ENCODE assay signal across 8 mouse cellular contexts in genomic region chr12:86883280-86884196, GRCm38 (mm10). TPM values are rescaled to one million over a fixed set of nuclear protein-coding genes. Genes with fewer than 3 reads are reported as not detected.
DNase-seq lines count a peak whose midpoint lies in the region; ATAC-seq lines count a peak whose summit lies in the region.

No protein-coding gene starts in this region.

- DNase-seq in ovary, postnatal 14 days (ENCODE audit: low spot score): peak; percentile 54
- no peak for DNase-seq in ovary, adult 18-20 months (ENCODE audit: low spot score)
- peak; percentile 66 to 71 for DNase-seq in cerebellum, adult 18-20 months
- peak; percentile 68 for DNase-seq in gastrocnemius, adult 18-20 months (ENCODE audit: low spot score)
- DNase-seq in neural tube, embryonic 11.5 days (ENCODE audit: low spot score): peak; percentile 58
- peak; percentile 79 for DNase-seq in thymus, postnatal 4 days

- peak overlapping the region; percentile 66 for H3K4me3 ChIP-seq in hindbrain, embryonic 15.5 days
- H3K4me3 ChIP-seq in liver, embryonic 12.5 days: peak overlapping the region; percentile 61
- H3K4me3 ChIP-seq in neural tube, embryonic 11.5 days (ENCODE audit: low read depth, low read length): peak overlapping the region; percentile 77

- H3K9me3 ChIP-seq in hindbrain, embryonic 15.5 days: no peaks in the 10 kb centered on the region
- no peaks in the 10 kb centered on the region for H3K9me3 ChIP-seq in liver, embryonic 12.5 days (replicated peaks)
- H3K9me3 ChIP-seq in neural tube, embryonic 11.5 days (ENCODE audit: control insufficient read depth, low read length): no peaks in the 10 kb centered on the region

- no peaks in the 10 kb centered on the region for H3K36me3 ChIP-seq in hindbrain, embryonic 15.5 days
- no peaks in the 10 kb centered on the region for H3K36me3 ChIP-seq in liver, embryonic 12.5 days
- no peaks in the 10 kb centered on the region for H3K36me3 ChIP-seq in neural tube, embryonic 11.5 days (ENCODE audit: control insufficient read depth, insufficient read depth, low read length)

- H3K27me3 ChIP-seq in hindbrain, embryonic 15.5 days: no peaks in the 10 kb centered on the region
- peaks cover 96% of the 10 kb centered on the region for H3K27me3 ChIP-seq in liver, embryonic 12.5 days (replicated peaks)
- H3K27me3 ChIP-seq in neural tube, embryonic 11.5 days (ENCODE audit: control insufficient read depth, insufficient read depth, low read length): peaks cover 11% of the 10 kb centered on the region; the same call in 1 of the 2 replicates

- peaks cover 64% of the 10 kb centered on the region for H3K4me1 ChIP-seq in hindbrain, embryonic 15.5 days (replicated peaks)
- peaks cover 58% of the 10 kb centered on the region for H3K4me1 ChIP-seq in liver, embryonic 12.5 days
- peaks cover 21% of the 10 kb centered on the region for H3K4me1 ChIP-seq in neural tube, embryonic 11.5 days (ENCODE audit: control insufficient read depth, insufficient read depth, low read length)

- under 1% methylated on average over 74 of the region's 84 CpGs for WGBS in hindbrain, embryonic 15.5 days
- 1% methylated on average over 83 of the region's 84 CpGs for WGBS in liver, embryonic 12.5 days (ENCODE audit: insufficient replicate concordance)
- under 1% methylated on average over 74 of the region's 84 CpGs for WGBS in neural tube, embryonic 11.5 days

- peak overlapping the region; percentile 80 for H3K4me2 ChIP-seq in hindbrain, embryonic 15.5 days
- H3K4me2 ChIP-seq in liver, embryonic 12.5 days: peak overlapping the region; percentile 74
- peak overlapping the region; percentile 98 for H3K4me2 ChIP-seq in neural tube, embryonic 11.5 days (ENCODE audit: low read depth)

- no peak; the same call in 1 of the 2 replicates for ATAC-seq in hindbrain, embryonic 15.5 days (ENCODE audit: low FRiP score, low read depth)
- ATAC-seq in liver, embryonic 12.5 days: no peak
- peak; percentile 25; the same call in 1 of the 2 replicates for ATAC-seq in neural tube, embryonic 11.5 days (ENCODE audit: insufficient read depth, low FRiP score, low TSS enrichment)

- peak overlapping the region; percentile 100 for H3K27ac ChIP-seq in hindbrain, embryonic 15.5 days (replicated peaks)
- peak overlapping the region; percentile 86 for H3K27ac ChIP-seq in liver, embryonic 12.5 days
- peak overlapping the region; percentile 93 for H3K27ac ChIP-seq in neural tube, embryonic 11.5 days (ENCODE audit: low read depth, low read length)

- peak overlapping the region; percentile 95 for H3K9ac ChIP-seq in hindbrain, embryonic 15.5 days
- H3K9ac ChIP-seq in liver, embryonic 12.5 days: peak overlapping the region; percentile 65
- H3K9ac ChIP-seq in neural tube, embryonic 11.5 days (ENCODE audit: low read length): peak overlapping the region; percentile 90

RNA-seq across cellular contexts. Expression of gene Irf2bpl, which starts 1.1 kb away (rescaled TPM):
- 10 to 100 TPM; 20.3 to 24.8 TPM for total RNA-seq in gastrocnemius, adult 18-20 months (2021)
- polyA plus RNA-seq in hindbrain, embryonic 15.5 days (2015; fragmentation: Nextera tagmentation; extraction: Ambion mirVana): 72.9 and 87.3 TPM in 2 replicates
- 6.7 and 7.7 TPM in 2 replicates for polyA plus RNA-seq in liver, embryonic 12.5 days (2016; fragmentation: Nextera tagmentation; extraction: Ambion mirVana)
- polyA plus RNA-seq in neural tube, embryonic 11.5 days (2014; fragmentation: Nextera tagmentation; extraction: Ambion mirVana): 19.4 and 20.6 TPM in 2 replicates
